Mouse (Mus musculus): Measurements from ENCODE around the gene Tenm3.

The Tenm3 gene

GRCm38 (mm10) chr8:48843931-48844285 lies at the start of gene Tenm3:
Tenm3 (minus strand) TSS chr8:48843951.
- no peak for DNase-seq

- DNase-seq: no peak
These were observed 46.5 kb upstream of the Tenm3 start for GRCm38 (mm10) chr8:48890216-48890765.

- DNase-seq: no peak
These were observed 40.5 kb upstream of the Tenm3 start for GRCm38 (mm10) chr8:48884270-48884669.

GRCm38 (mm10) chr8:48880585-48880984 lies 36.8 kb upstream of the Tenm3 start:
- DNase-seq: peak; percentile 10

- DNase-seq: no peak
These were observed 22.2 kb upstream of the Tenm3 start for GRCm38 (mm10) chr8:48865972-48866371.

- DNase-seq: no peak
These were observed 21.7 kb upstream of the Tenm3 start for GRCm38 (mm10) chr8:48865485-48865884.

- DNase-seq: no peak
These were observed 6.7 kb upstream of the Tenm3 start for GRCm38 (mm10) chr8:48850223-48851010.

- no peak for DNase-seq
These were observed 5.4 kb upstream of the Tenm3 start for GRCm38 (mm10) chr8:48849091-48849616.

- no peak for DNase-seq
These were observed 1.2 kb upstream of the Tenm3 start for GRCm38 (mm10) chr8:48844961-48845360.

- no peak for DNase-seq
These were observed 687 bp upstream of the Tenm3 start for GRCm38 (mm10) chr8:48844370-48844905.

- DNase-seq: peak; percentile 58
These were observed 490 bp downstream of the Tenm3 start for GRCm38 (mm10) chr8:48842991-48843930.

- DNase-seq: no peak
These were observed 1.2 kb downstream of the Tenm3 start for GRCm38 (mm10) chr8:48842516-48842990.

GRCm38 (mm10) chr8:48842035-48842434 lies 1.7 kb downstream of the Tenm3 start:
- no peak for DNase-seq

GRCm38 (mm10) chr8:48835745-48836144 lies 8.0 kb downstream of the Tenm3 start:
- no peak for DNase-seq

- DNase-seq: no peak
These were observed 16.3 kb downstream of the Tenm3 start for GRCm38 (mm10) chr8:48827454-48827853.

- DNase-seq: no peak
These were observed 18.1 kb downstream of the Tenm3 start for GRCm38 (mm10) chr8:48825666-48826065.

GRCm38 (mm10) chr8:48822291-48822690 lies 21.5 kb downstream of the Tenm3 start:
- no peak for DNase-seq

- DNase-seq: no peak
These were observed 23.8 kb downstream of the Tenm3 start for GRCm38 (mm10) chr8:48819962-48820361.

- no peak for DNase-seq
These were observed 24.4 kb downstream of the Tenm3 start for GRCm38 (mm10) chr8:48819348-48819747.

GRCm38 (mm10) chr8:48816941-48817340 lies 26.8 kb downstream of the Tenm3 start:
- DNase-seq: no peak

- DNase-seq: no peak
These were observed 31.5 kb downstream of the Tenm3 start for GRCm38 (mm10) chr8:48812196-48812741.

- no peak for DNase-seq
These were observed 33.1 kb downstream of the Tenm3 start for GRCm38 (mm10) chr8:48810615-48811014.

GRCm38 (mm10) chr8:48809104-48809503 lies 34.6 kb downstream of the Tenm3 start:
- no peak for DNase-seq

Measured in right cerebral cortex, postnatal 25 days (tissue).